Mouse (Mus musculus) inflammation-experienced regulatory T-cells, adult 6 months (primary cell): Measurements from ENCODE around the gene Pip. TPM values are rescaled to one million over a fixed set of nuclear protein-coding genes. Genes with fewer than 3 reads are reported as not detected.

Experiments
- ATAC-seq: one replicate; pipeline ENCODE4 v1.8.0; 2017
- polyA plus RNA-seq, 3 experiments: library from polyadenylated mRNA; unstranded; fragments of 100-300 nt; shearing (Covaris generic); gene quantifications; one replicate each; pipeline ENCODE4 v1.2.1; 2017

The Pip gene
- polyA plus RNA-seq: not detected

DNA sequence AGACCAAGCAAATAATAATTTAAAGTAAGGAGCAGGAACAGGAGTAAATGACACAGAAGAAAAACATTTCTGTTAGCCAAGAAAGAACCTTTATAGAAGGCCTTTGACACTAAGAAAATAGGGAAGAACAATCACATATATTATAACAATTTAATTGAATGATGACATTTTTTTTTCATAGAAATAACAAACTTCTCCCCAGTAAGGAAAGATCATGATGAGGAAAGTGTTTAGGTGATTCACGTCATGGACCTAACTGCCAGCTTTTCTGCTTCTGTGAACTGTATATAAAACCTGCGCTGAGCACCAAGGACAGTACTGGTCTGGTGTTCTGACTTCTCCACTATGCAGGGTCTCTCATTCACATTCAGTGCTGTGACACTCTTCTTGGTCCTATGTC is at the start of gene Pip:
Gene Pip, plus strand, starts transcription at position 301 of the 400 bp plus-strand sequence.
- ATAC-seq: no peak

DNA sequence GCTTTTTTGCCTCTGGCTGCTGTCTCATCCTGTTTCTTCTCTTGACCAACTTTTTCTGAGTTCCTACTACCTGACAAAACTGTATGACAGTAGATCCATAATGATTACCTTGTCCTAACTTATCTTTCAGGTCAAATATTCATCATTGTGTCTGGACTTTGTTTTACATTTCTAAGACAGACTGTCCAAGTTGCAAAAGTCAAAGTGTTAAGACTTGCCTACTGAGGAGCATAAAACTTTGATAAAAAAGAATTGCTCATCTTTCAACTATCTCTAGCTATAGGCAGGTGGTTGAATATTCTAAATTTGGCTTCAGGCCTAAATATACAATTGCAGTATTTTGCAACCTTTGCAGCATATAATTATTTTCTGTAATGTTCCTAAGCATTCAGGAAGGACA is 23.2 kb upstream of the Pip start:
- ATAC-seq: no peak

DNA sequence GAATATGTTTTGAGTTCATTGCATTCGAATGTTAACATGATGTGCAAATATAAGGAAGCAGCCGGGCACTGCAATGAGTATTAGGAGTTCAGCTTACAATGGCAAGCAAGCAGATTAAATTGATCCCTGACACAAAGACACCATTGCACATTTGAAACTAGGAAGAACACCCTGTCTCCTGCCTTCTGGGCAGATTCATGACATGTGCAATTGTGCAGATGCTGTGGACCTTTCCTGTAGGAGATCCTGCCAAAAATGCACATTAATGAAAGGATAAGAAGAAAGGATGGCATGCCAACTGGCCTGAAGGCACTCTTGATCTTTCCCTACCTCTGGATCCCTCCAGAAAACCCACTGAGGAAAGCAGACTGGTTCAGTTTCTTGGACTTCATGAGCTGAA is 17.8 kb upstream of the Pip start:
- no peak for ATAC-seq

DNA sequence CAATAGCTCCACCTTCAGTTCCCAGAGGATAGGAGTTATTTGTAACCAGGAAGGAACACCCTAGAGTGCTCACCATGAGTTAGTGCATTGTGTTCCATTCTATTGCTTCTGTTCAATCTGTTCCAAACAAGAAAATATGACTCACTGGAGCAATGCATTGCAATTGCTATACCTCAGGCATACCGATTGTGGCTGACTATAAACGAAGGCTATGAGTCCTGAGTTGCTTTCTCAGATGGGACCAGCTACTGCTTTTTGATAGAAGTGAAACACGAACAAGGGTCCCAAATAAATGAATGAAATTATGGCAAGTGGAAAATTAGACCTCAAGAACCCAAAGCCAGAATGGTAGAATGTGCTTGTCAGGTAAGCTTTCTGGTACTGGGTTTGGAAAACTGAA is 5.4 kb downstream of the Pip start, which contains the start of gene Sval2:
Gene Sval2, plus strand, starts transcription at position 301 of the 400 bp plus-strand sequence.
- ATAC-seq: no peak

DNA sequence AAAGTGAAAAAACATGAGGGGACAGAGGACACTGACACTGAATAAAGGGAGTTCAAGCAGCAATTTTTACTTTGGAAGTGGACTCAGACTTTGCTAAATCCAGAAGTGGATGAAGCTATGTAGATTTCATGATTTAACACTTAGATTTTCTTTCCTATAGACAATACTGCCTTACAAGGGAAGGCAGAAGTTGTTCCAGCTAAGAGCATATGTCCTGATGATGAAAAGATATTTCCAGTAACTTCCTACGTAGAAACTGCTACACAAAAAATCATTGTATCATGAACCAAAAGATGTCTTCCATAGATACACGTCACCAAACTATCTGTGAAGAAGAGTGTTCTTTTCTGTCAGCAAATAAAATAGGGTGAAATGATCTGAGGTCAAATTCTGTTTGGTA is 16.7 kb downstream of the Pip start:
- ATAC-seq: no peak

Other genes starting within 250 kb of the Pip start
- 10 to 100 TPM in 2 of 3 experiments, 1 to 10 TPM in 1; 9.4 to 20.7 (median 16.5) TPM for gene Ephb6, start 242.1 kb upstream of the Pip start, polyA plus RNA-seq
- under 1 TPM; 0.25 to 0.74 (median 0.41) TPM for gene Trpv6, start 211.1 kb upstream of the Pip start, polyA plus RNA-seq
- not detected for gene Trpv5, start 166.8 kb upstream of the Pip start, polyA plus RNA-seq
- gene Llcfc1, start 163.1 kb upstream of the Pip start, polyA plus RNA-seq: not detected
- not detected for gene Kel, start 143.2 kb upstream of the Pip start, polyA plus RNA-seq
- gene Olfr459, start 72.4 kb upstream of the Pip start, polyA plus RNA-seq: not detected
- gene Sval2, start 5.5 kb downstream of the Pip start, polyA plus RNA-seq: not detected
- gene Sval1, start 104.1 kb downstream of the Pip start, polyA plus RNA-seq: not detected
- not detected for gene Sval3, start 120.6 kb downstream of the Pip start, polyA plus RNA-seq
- gene Sva, start 190.9 kb downstream of the Pip start, polyA plus RNA-seq: not detected